Mouse (Mus musculus) heart, postnatal 10 days (tissue): ENCODE results near the gene Hadha. TPM values are rescaled to one million over a fixed set of nuclear protein-coding genes. Genes with fewer than 3 reads are reported as not detected.

Experiments used
- DNase-seq, 2 experiments: peaks; one replicate each; pipeline ENCODE4 v3.0.0; 2021
- intact Hi-C: fragments of 180-260 bp; cut with DNase I; formaldehyde crosslinking; loops from one replicate; pipeline ENCODE4 v1.15.1; 2025
- microRNA-seq, 2 experiments: library from miRNA; unstranded; fragments of <30 nt; microRNA quantifications; one replicate each; pipeline ENCODE4 v1.2.0; 2022
- total RNA-seq, 2 experiments: library from RNA; stranded (reverse); gene quantifications; 2 replicates each; pipeline ENCODE4 v1.2.3; 2021

The Hadha gene
- total RNA-seq, 2 experiments from 2014 or later: 1,297 to 1,510 TPM

DNA sequence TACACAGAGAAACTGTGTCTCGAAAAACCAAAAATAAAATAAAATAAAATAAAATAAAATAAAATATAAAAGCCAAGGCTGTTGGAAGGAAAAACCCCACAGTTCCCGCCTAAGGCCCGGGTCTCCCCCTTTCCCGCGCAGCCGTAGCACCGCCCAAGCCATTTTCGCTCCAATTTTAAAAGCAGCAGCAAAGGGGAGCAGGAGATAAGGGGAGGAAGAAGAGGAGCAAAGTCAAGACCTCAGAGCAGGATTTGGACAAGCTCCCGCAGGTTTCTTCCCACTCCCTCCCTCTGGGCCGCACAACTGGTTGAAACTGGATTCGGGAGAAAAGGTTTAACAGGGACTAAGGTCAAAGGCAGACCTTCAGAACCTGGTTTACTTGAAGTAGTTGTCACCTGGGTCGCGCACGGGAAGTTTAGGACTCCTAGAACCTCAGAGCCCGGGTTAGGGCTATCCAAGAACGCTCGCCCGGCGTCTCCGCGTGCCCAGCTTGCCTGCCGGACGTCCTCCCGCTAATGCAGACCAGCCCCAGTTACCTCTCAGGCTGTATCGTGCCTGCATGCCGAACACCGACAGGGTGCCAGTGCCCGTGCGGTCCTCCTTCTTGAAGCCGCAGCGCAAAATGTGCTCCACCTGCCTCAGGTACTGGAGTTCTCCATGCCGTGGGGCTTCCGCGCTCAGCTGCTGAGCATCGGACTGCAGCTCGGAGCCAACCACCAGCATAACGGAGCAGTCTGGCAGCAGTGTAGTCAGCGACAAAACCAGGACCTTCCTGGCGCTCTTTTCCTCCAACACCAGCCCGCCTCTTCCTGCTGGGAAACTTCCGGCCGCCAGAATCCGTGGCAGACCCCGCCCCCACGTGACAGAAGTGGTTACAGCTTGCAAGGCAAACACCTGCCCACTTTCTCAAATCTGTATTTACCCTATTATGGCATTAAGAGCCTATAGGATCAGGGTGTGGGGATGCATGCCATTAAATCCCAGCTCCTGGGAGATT is 81.8 kb downstream of the Hadha start, which contains the start of gene Tyms:
Gene Tyms (minus strand): TSS at position 793 of the 997 bp plus-strand sequence.
- intact Hi-C loops: loop anchor here (5.0 kb wide), 1 partner anchor 246 kb away; no protein-coding TSS in a partner anchor

DNA sequence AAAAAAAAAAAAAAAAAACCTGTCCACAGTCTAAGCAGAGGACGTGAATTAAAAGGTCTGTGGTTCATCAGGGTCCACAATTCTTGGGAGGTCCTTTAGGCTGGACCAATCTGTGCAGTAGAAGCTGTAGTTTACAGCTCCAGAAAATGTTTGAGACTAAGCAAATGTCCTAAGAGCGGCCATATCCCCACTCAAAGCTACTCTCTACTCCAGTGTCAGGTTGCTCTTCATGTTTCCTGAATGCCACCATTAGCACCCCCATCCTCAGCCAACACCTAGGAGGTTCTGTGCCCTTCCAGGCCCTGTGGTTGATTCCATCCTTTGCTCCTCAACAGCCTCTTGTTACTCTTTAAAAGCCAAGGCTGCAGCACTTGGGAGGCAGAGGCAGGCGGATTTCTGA is 82.6 kb downstream of the Hadha start:
- intact Hi-C loops: loop anchor here (5.0 kb wide), 1 partner anchor 245 kb away; no protein-coding TSS in a partner anchor
- no peak for DNase-seq

More for the DNA sequence above, 81.8 kb downstream of the Hadha start, which contains the start of gene Tyms:
- DNase-seq: peak; percentile 85 to 86

- intact Hi-C loops: loop anchor here (5.0 kb wide), 1 partner anchor 244 kb away; no protein-coding TSS in a partner anchor
- DNase-seq: no peak
Observed at GRCm38 (mm10) chr5:30071677-30072076, 83.3 kb downstream of the Hadha start.

Small RNA genes within 50 kb of the gene (microRNA-seq; reads per million reads assigned to microRNA genes)
- 7.3 to 14.9 reads per million in 2 experiments for gene Mir1960

Other genes starting within 250 kb of the Hadha start
- gene Il6, start 142.0 kb downstream of the Hadha start, total RNA-seq: not detected
- 10 to 100 TPM; 20.2 to 20.5 TPM for gene Tyms, start 81.5 kb downstream of the Hadha start, total RNA-seq
- gene Garem2, start 50.0 kb downstream of the Hadha start, total RNA-seq: under 1 TPM; 0.22 to 0.26 TPM
- not detected for gene 3110082J24Rik, start 49.1 kb downstream of the Hadha start, total RNA-seq
- 1,000 to 10,000 TPM; 1,544 to 1,693 TPM for gene Hadhb, start 86 bp upstream of the Hadha start, total RNA-seq
- under 1 TPM; 0.42 to 0.45 TPM for gene Adgrf3, start 50.6 kb upstream of the Hadha start, total RNA-seq
- gene Selenoi, start 77.4 kb upstream of the Hadha start, total RNA-seq: 10 to 100 TPM; 17.4 to 19.8 TPM
- under 1 TPM; 0.10 to 0.53 TPM for gene Drc1, start 126.2 kb upstream of the Hadha start, total RNA-seq